Mouse (Mus musculus) erythroblast, embryonic 14.5 days (primary cell): ENCODE measurements around the gene Gm42878.

Source experiments
- GATA1 ChIP-seq: IDR thresholded peaks from 2 replicates; pipeline ENCODE4 v1.6.1; 2012; ENCODE audit warnings: low read length, inconsistent platforms, mixed read lengths
- TAL1 ChIP-seq: IDR thresholded peaks from 3 replicates; pipeline ENCODE4 v1.6.1; 2012; ENCODE audit warnings: low read length, inconsistent platforms, mixed read lengths

GRCm38 (mm10) chr5:121500719-121501118, 44.6 kb downstream of the Gm42878 start:
- TF ChIP-seq TAL1 (no peak), GATA1 (no peak)
